Mouse (Mus musculus): ENCODE results near the gene AC134908.4.
"Not testable (repeated sequence)": the region's sequence is repeated elsewhere in the genome, so short reads cannot be mapped to it uniquely, and the experiment has no call there.

The AC134908.4 gene

GRCm38 (mm10) chr17:25830806-25831431 is 35.5 kb upstream of the AC134908.4 start:
- DNase-seq = no peak

GRCm38 (mm10) chr17:25830200-25830753 is 34.8 kb upstream of the AC134908.4 start:
- DNase-seq = no peak

- DNase-seq = no peak
Measured at GRCm38 (mm10) chr17:25829558-25830017, 34.1 kb upstream of the AC134908.4 start.

- peak; percentile 86 for DNase-seq
Measured at GRCm38 (mm10) chr17:25828712-25829557, 33.5 kb upstream of the AC134908.4 start, which contains the start of gene Jmjd8. TSS of gene Jmjd8 (plus strand) at chr17:25828867.

GRCm38 (mm10) chr17:25828223-25828594 is 32.8 kb upstream of the AC134908.4 start:
- DNase-seq = peak; percentile 33

GRCm38 (mm10) chr17:25827546-25828222 is 32.2 kb upstream of the AC134908.4 start:
- DNase-seq = no peak

- DNase-seq = no peak
Measured at GRCm38 (mm10) chr17:25827011-25827410, 31.6 kb upstream of the AC134908.4 start.

GRCm38 (mm10) chr17:25825984-25826570 is 30.6 kb upstream of the AC134908.4 start:
- no peak for DNase-seq

GRCm38 (mm10) chr17:25825311-25825710 is 29.9 kb upstream of the AC134908.4 start:
- no peak for DNase-seq

GRCm38 (mm10) chr17:25824362-25825142 is 29.1 kb upstream of the AC134908.4 start:
- DNase-seq = no peak

- DNase-seq = peak; percentile 81
Measured at GRCm38 (mm10) chr17:25823452-25823851, 28.0 kb upstream of the AC134908.4 start, which contains the start of gene Wdr24. TSS of gene Wdr24 (plus strand) at chr17:25823627.

GRCm38 (mm10) chr17:25818851-25819780 is 23.7 kb upstream of the AC134908.4 start:
- DNase-seq = no peak

- DNase-seq = no peak
Measured at GRCm38 (mm10) chr17:25817662-25818061, 22.2 kb upstream of the AC134908.4 start.

GRCm38 (mm10) chr17:25813471-25813870 is 18.0 kb upstream of the AC134908.4 start:
- DNase-seq = peak; percentile 85

- no peak for DNase-seq
Measured at GRCm38 (mm10) chr17:25810890-25811289, 15.4 kb upstream of the AC134908.4 start.

GRCm38 (mm10) chr17:25809606-25810340 is 14.3 kb upstream of the AC134908.4 start:
- DNase-seq = no peak

GRCm38 (mm10) chr17:25808789-25809605 is 13.5 kb upstream of the AC134908.4 start, which contains the start of gene Fbxl16:
TSS of gene Fbxl16 (plus strand) at chr17:25809085.
- DNase-seq = peak; percentile 80

GRCm38 (mm10) chr17:25808028-25808427 is 12.6 kb upstream of the AC134908.4 start:
- no peak for DNase-seq

- DNase-seq = not testable (repeated sequence)
Measured at GRCm38 (mm10) chr17:25807452-25807851, 12.0 kb upstream of the AC134908.4 start.

All from kidney, adult 18-20 months (tissue).